Mouse (Mus musculus) forebrain, embryonic 15.5 days (tissue): ENCODE measurements around the gene Slco3a1. TPM values are rescaled to one million over a fixed set of nuclear protein-coding genes. Genes with fewer than 3 reads are reported as not detected.

Experiments
- ATAC-seq: fragments of 200-750 bp; cut with Nextera tagmentation; replicated peaks from 2 replicates; pipeline ENCODE4 v1.8.0; 2017; ENCODE audit warnings: mild to moderate bottlenecking, moderate TSS enrichment, moderate library complexity
- H3K27ac ChIP-seq: fragments of 300-500 bp; sonication (generic); replicated peaks from 2 replicates; pipeline ENCODE4 v1.5.1; 2015; ENCODE audit warnings: mild to moderate bottlenecking, inconsistent platforms
- H3K27me3 ChIP-seq: fragments of 300-500 bp; sonication (generic); 2 replicates; pipeline ENCODE4 v1.6.1; 2015; ENCODE audit warnings: inconsistent platforms
- H3K36me3 ChIP-seq: fragments of 300-500 bp; sonication (generic); 2 replicates; pipeline ENCODE4 v1.6.1; 2015; ENCODE audit warnings: mild to moderate bottlenecking, inconsistent platforms
- H3K4me1 ChIP-seq: fragments of 300-500 bp; sonication (generic); 2 replicates; pipeline ENCODE4 v1.6.1; 2015; ENCODE audit warnings: inconsistent platforms
- H3K4me2 ChIP-seq: fragments of 300-500 bp; sonication (generic); replicated peaks from 2 replicates; pipeline ENCODE4 v1.6.1; 2015; ENCODE audit warnings: mild to moderate bottlenecking, inconsistent platforms
- H3K4me3 ChIP-seq: fragments of 300-500 bp; sonication (generic); 2 replicates; pipeline ENCODE4 v1.5.1; 2015; ENCODE audit warnings: mild to moderate bottlenecking, inconsistent platforms
- H3K9ac ChIP-seq: fragments of 300-500 bp; sonication (generic); replicated peaks from 2 replicates; pipeline ENCODE4 v1.6.1; 2015; ENCODE audit warnings: mild to moderate bottlenecking, inconsistent platforms
- H3K9me3 ChIP-seq: fragments of 300-500 bp; sonication (generic); 2 replicates; pipeline ENCODE4 v1.6.1; 2016; ENCODE audit warnings: inconsistent platforms
- WGBS: fragments of 180-500 bp; shearing (Covaris S2); methylation state at CpG from one replicate; pipeline ENCODE4 v1.1.7; 2015; ENCODE audit warnings: mixed read lengths; 5-methylcytosine and 5-hydroxymethylcytosine counted together
- polyA plus RNA-seq: library from polyadenylated mRNA; unstranded; fragments of >200 nt; fragmentation: Nextera tagmentation; extraction: Ambion mirVana; gene quantifications from 2 replicates; pipeline ENCODE4 v1.2.1, GENCODE M21; 2015

Slco3a1 gene
- polyA plus RNA-seq, result 20.7 and 21.1 TPM in 2 replicates

GRCm38 (mm10) chr7:74554608-74555311 is at the start of gene Slco3a1:
TSS of gene Slco3a1 (minus strand) at chr7:74554780.
- WGBS, result 1% methylated on average over 62 of the region's 66 CpGs
- Histone ChIP-seq H3K36me3 (no peaks in the 10 kb centered on the region), H3K27me3 (no peaks in the 10 kb centered on the region), H3K9ac (peak within 1 kb of the TSS; percentile 80), H3K27ac (peak within 1 kb of the TSS; percentile 83), H3K4me1 (peaks cover 15% of the 10 kb centered on the region), H3K4me3 (peak within 1 kb of the TSS; percentile 89), H3K4me2 (peak within 1 kb of the TSS; percentile 92), H3K9me3 (no peaks in the 10 kb centered on the region)
- ATAC-seq, result peak; percentile 93

GRCm38 (mm10) chr7:74600996-74601395 is 46.4 kb upstream of the Slco3a1 start:
- Histone ChIP-seq H3K27ac (no peak overlapping the region), H3K9me3 (no peaks in the 10 kb centered on the region), H3K4me3 (no peak overlapping the region), H3K36me3 (no peaks in the 10 kb centered on the region), H3K27me3 (no peaks in the 10 kb centered on the region), H3K4me1 (no peaks in the 10 kb centered on the region), H3K9ac (no peak overlapping the region), H3K4me2 (no peak overlapping the region)
- WGBS, result 91% methylated on average over 5 of the region's 5 CpGs
- ATAC-seq, result no peak

GRCm38 (mm10) chr7:74579411-74579810 is 24.8 kb upstream of the Slco3a1 start:
- H3K4me3 ChIP-seq, result no peak overlapping the region
- no peaks in the 10 kb centered on the region for H3K9me3 ChIP-seq
- no peaks in the 10 kb centered on the region for H3K4me1 ChIP-seq
- 76% methylated on average over 1 of the region's 1 CpGs for WGBS
- H3K4me2 ChIP-seq, result no peak overlapping the region
- ATAC-seq, result no peak
- no peak overlapping the region for H3K9ac ChIP-seq
- no peak overlapping the region for H3K27ac ChIP-seq
- H3K27me3 ChIP-seq, result no peaks in the 10 kb centered on the region
- H3K36me3 ChIP-seq, result no peaks in the 10 kb centered on the region

GRCm38 (mm10) chr7:74575678-74576077 is 21.1 kb upstream of the Slco3a1 start:
- Histone ChIP-seq H3K9me3 (no peaks in the 10 kb centered on the region), H3K9ac (no peak overlapping the region), H3K36me3 (no peaks in the 10 kb centered on the region), H3K27me3 (no peaks in the 10 kb centered on the region), H3K4me2 (no peak overlapping the region), H3K4me3 (no peak overlapping the region), H3K27ac (no peak overlapping the region), H3K4me1 (no peaks in the 10 kb centered on the region)
- no peak for ATAC-seq
- WGBS, result 69% methylated on average over 3 of the region's 3 CpGs

- peak overlapping the region; percentile 80; the same call in 1 of the 2 replicates for H3K9ac ChIP-seq
- no peaks in the 10 kb centered on the region for H3K27me3 ChIP-seq
- peak overlapping the region; percentile 83 for H3K27ac ChIP-seq
- H3K36me3 ChIP-seq, result no peaks in the 10 kb centered on the region
- H3K4me2 ChIP-seq, result peak overlapping the region; percentile 92
- H3K4me3 ChIP-seq, result peak overlapping the region; percentile 89
- ATAC-seq, result peak; percentile 27; the same call in 1 of the 2 replicates
- WGBS, result 16% methylated on average over 6 of the region's 6 CpGs
- peaks cover 15% of the 10 kb centered on the region for H3K4me1 ChIP-seq
- no peaks in the 10 kb centered on the region for H3K9me3 ChIP-seq
Observed at GRCm38 (mm10) chr7:74555416-74555815, 836 bp upstream of the Slco3a1 start.

- WGBS, result 1% methylated on average over 41 of the region's 46 CpGs
Observed at GRCm38 (mm10) chr7:74554041-74554561, 479 bp downstream of the Slco3a1 start.

GRCm38 (mm10) chr7:74553111-74553650 is 1.4 kb downstream of the Slco3a1 start:
- Histone ChIP-seq H3K9me3 (no peaks in the 10 kb centered on the region), H3K4me2 (peak overlapping the region; percentile 92), H3K9ac (peak overlapping the region; percentile 80), H3K27me3 (no peaks in the 10 kb centered on the region), H3K4me1 (peaks cover 15% of the 10 kb centered on the region), H3K27ac (no peak overlapping the region), H3K4me3 (peak overlapping the region; percentile 89), H3K36me3 (no peaks in the 10 kb centered on the region)
- 59% methylated on average over 8 of the region's 8 CpGs for WGBS
- no peak for ATAC-seq

More at GRCm38 (mm10) chr7:74554041-74554561, 479 bp downstream of the Slco3a1 start:
- peak overlapping the region; percentile 89 for H3K4me3 ChIP-seq
- peak overlapping the region; percentile 80 for H3K9ac ChIP-seq
- peak; percentile 70 for ATAC-seq
- peak overlapping the region; percentile 83 for H3K27ac ChIP-seq
- peak overlapping the region; percentile 92 for H3K4me2 ChIP-seq
- no peaks in the 10 kb centered on the region for H3K36me3 ChIP-seq
- no peaks in the 10 kb centered on the region for H3K27me3 ChIP-seq
- H3K9me3 ChIP-seq, result no peaks in the 10 kb centered on the region
- H3K4me1 ChIP-seq, result peaks cover 15% of the 10 kb centered on the region

- H3K9me3 ChIP-seq, result no peaks in the 10 kb centered on the region
- peaks cover 15% of the 10 kb centered on the region for H3K4me1 ChIP-seq
- no peak overlapping the region for H3K27ac ChIP-seq
- H3K27me3 ChIP-seq, result no peaks in the 10 kb centered on the region
- peak overlapping the region; percentile 92 for H3K4me2 ChIP-seq
- H3K36me3 ChIP-seq, result no peaks in the 10 kb centered on the region
- WGBS, result 75% methylated on average over 4 of the region's 4 CpGs
- no peak for ATAC-seq
- H3K9ac ChIP-seq, result no peak overlapping the region
- H3K4me3 ChIP-seq, result peak overlapping the region; percentile 89
Observed at GRCm38 (mm10) chr7:74552546-74552945, 2.0 kb downstream of the Slco3a1 start.

GRCm38 (mm10) chr7:74552000-74552358 is 2.6 kb downstream of the Slco3a1 start:
- H3K9me3 ChIP-seq, result no peaks in the 10 kb centered on the region
- H3K9ac ChIP-seq, result no peak overlapping the region
- H3K36me3 ChIP-seq, result no peaks in the 10 kb centered on the region
- no peaks in the 10 kb centered on the region for H3K27me3 ChIP-seq
- peak overlapping the region; percentile 89 for H3K4me3 ChIP-seq
- no peak overlapping the region for H3K27ac ChIP-seq
- peak overlapping the region; percentile 92 for H3K4me2 ChIP-seq
- ATAC-seq, result no peak
- WGBS, result 41% methylated on average over 2 of the region's 2 CpGs
- peaks cover 15% of the 10 kb centered on the region for H3K4me1 ChIP-seq

GRCm38 (mm10) chr7:74551338-74551999 is 3.1 kb downstream of the Slco3a1 start:
- H3K9me3 ChIP-seq, result no peaks in the 10 kb centered on the region
- H3K27me3 ChIP-seq, result no peaks in the 10 kb centered on the region
- H3K4me1 ChIP-seq, result peaks cover 15% of the 10 kb centered on the region
- no peaks in the 10 kb centered on the region for H3K36me3 ChIP-seq
- WGBS, result 75% methylated on average over 9 of the region's 9 CpGs
- peak overlapping the region; percentile 92 for H3K4me2 ChIP-seq
- no peak for ATAC-seq
- H3K27ac ChIP-seq, result no peak overlapping the region
- H3K4me3 ChIP-seq, result peak overlapping the region; percentile 89; the same call in 1 of the 2 replicates
- H3K9ac ChIP-seq, result no peak overlapping the region

- 51% methylated on average over 6 of the region's 6 CpGs for WGBS
- H3K4me1 ChIP-seq, result peaks cover 7% of the 10 kb centered on the region; the same call in 1 of the 2 replicates
- no peak for ATAC-seq
- H3K36me3 ChIP-seq, result no peaks in the 10 kb centered on the region
- H3K27me3 ChIP-seq, result no peaks in the 10 kb centered on the region
- no peak overlapping the region for H3K4me3 ChIP-seq
- no peak overlapping the region for H3K4me2 ChIP-seq
- H3K27ac ChIP-seq, result no peak overlapping the region
- no peak overlapping the region for H3K9ac ChIP-seq
- no peaks in the 10 kb centered on the region for H3K9me3 ChIP-seq
Observed at GRCm38 (mm10) chr7:74549686-74550085, 4.9 kb downstream of the Slco3a1 start.

GRCm38 (mm10) chr7:74549013-74549582 is 5.5 kb downstream of the Slco3a1 start:
- H3K4me3 ChIP-seq, result no peak overlapping the region
- no peaks in the 10 kb centered on the region for H3K36me3 ChIP-seq
- no peak overlapping the region for H3K4me2 ChIP-seq
- H3K9ac ChIP-seq, result no peak overlapping the region
- peaks cover 7% of the 10 kb centered on the region; the same call in 1 of the 2 replicates for H3K4me1 ChIP-seq
- no peaks in the 10 kb centered on the region for H3K9me3 ChIP-seq
- no peaks in the 10 kb centered on the region for H3K27me3 ChIP-seq
- WGBS, result 89% methylated on average over 6 of the region's 6 CpGs
- no peak for ATAC-seq
- H3K27ac ChIP-seq, result no peak overlapping the region
